Mouse (Mus musculus) CD4-positive helper T cell, adult 2 months (primary cell): ENCODE results near the gene Atp5h.
A peak's percentile ranks its signal among the peaks of the same experiment; 100 is the strongest.

Source experiments
- DNase-seq: peaks from one replicate; pipeline ENCODE4 v3.0.0-alpha.2; 2012; ENCODE audit warnings: low read depth, missing footprints, low spot score

Atp5h gene

GRCm38 (mm10) chr11:115366706-115367394, 52.9 kb downstream of the Atp5h start:
- DNase-seq, result peak; percentile 45

DNA sequence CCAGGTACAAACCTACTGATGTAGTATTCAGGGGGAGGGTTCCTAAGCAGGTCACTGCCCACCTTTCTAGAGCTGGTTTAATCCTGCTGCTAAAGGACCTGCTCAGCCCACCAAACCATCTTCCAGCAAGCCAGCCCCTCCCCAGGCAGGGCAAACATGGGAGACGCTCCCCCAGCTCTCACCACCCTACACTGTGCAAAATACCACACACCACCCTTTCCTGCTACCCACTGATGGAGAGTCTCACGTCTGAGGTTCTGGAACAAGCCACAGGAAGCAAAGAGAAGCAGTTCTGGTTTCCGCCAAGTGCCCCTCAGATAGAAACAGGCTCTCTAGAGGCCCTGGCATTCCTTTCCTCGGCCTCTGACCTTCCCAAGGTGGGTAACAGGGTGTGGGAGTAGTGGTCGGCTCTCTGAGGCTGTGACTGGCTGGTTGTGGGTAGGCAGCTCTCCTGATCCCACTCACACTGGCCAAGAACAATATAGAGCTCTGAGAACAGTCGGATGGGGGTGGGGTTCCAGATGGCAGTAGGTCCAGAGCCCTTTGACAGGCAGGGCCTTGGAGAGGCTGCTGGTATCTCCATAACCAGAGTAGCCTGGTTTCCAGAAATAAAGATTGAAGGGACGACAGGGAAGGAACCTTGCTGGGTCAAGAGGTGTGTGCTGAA, 53.6 kb downstream of the Atp5h start:
- DNase-seq, result peak; percentile 42
